Mouse (Mus musculus) layer of hippocampus, postnatal 36 days (tissue): ENCODE data around the gene Gm7271. TPM values are rescaled to one million over a fixed set of nuclear protein-coding genes. Genes with fewer than 3 reads are reported as not detected.

Experiments
- total RNA-seq, 2 experiments: library from RNA; stranded (reverse); gene quantifications; 2 replicates each; pipeline ENCODE4 v1.2.3; 2021

The Gm7271 gene
- total RNA-seq, 2 experiments from 2014 or later, result not detected

Other genes starting within 250 kb of the Gm7271 start
- gene Clock, start 179.2 kb upstream of the Gm7271 start, total RNA-seq, result 10 to 100 TPM; 49.8 to 54.8 TPM
- gene Pdcl2, start 152.9 kb upstream of the Gm7271 start, total RNA-seq, result not detected
- not detected for gene Nmu, start 120.3 kb upstream of the Gm7271 start, total RNA-seq
- gene Exoc1, start 45.3 kb downstream of the Gm7271 start, total RNA-seq, result 10 to 100 TPM; 55.9 to 57.4 TPM
- 1 to 10 TPM; 6.4 to 7.2 TPM for gene Cep135, start 104.7 kb downstream of the Gm7271 start, total RNA-seq
- 10 to 100 TPM; 90.0 to 90.5 TPM for gene C530008M17Rik, start 172.5 kb downstream of the Gm7271 start, total RNA-seq